Mouse (Mus musculus): ENCODE measurements around the gene Ypel3.
"Not testable (repeated sequence)": the region's sequence is repeated elsewhere in the genome, so short reads cannot be mapped to it uniquely, and the experiment has no call there.

The Ypel3 gene

DNA sequence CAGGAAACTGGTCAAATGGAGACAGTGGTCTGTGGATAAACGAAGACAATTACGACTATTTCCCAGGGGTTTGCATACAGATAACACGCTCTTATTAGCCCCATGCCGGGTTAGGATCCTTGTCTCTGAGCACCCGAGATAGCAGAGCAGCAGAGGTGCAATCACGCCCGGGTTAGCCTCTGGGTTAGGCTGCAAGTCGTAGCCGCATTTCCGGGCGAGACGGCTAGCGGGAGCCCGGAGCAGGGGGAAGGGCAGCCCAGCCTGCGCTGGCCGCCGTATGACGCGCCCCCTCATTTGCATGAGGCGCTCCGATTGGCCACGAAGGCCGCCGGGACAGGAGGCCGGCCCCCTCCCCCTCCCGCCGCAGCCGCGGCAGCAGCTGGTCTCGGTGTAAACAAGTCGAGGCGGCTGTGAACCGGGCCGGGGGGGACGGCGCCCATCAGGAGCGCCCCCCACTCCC, at the start of gene Ypel3:
Ypel3 (plus strand) TSS at position 358 of the 460 bp plus-strand sequence.
- peak; percentile 91 for DNase-seq (ENCODE audit: low spot score)

DNA sequence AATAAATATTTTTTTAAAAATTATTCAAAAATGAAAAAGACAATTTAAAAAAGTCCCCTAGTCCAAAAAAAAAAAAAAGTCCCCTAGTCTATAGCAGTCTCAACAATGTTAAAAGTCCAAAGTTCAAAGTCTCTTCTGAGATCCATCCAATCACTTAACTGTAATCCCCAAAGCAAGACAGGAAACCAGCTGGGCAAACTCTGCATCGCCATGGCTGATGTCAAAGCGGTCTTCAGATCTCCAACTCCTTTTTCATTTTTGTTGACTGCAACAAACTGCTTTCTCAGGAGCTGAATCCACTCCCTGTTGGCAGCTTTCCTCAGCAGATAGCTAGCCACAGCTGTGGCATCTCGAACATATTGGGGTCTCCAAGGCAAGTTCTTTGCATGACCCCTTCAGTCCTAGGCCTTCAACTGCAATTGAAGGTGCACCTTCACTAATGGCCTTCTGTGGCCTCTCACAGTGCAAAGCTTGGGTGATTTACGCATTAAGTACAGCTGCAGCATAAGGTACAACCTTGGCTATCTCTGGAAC, 46.4 kb upstream of the Ypel3 start:
- not testable (repeated sequence) for DNase-seq (ENCODE audit: low spot score)

- no peak for DNase-seq (ENCODE audit: low spot score)
Observed at GRCm38 (mm10) chr7:126736122-126736521, 40.6 kb upstream of the Ypel3 start.

DNA sequence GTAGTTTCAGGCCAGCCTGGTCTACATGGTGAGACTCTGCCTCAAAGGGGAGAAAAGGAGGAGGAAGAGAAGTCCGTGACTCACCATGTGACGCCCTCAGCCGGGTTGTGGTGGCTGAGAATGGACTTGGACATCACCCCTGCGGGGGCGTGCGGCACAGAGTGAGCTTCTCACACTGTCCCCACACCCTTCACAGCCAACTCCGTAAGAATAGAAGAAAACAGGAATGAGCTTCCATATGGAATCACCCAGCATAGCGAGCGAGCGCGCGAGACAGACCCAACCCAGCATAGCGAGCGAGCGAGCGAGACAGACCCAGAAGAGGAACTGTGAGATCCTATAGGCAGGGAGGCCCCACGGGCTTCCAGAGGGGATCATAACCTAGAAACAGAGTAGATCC, 37.2 kb upstream of the Ypel3 start:
- no peak for DNase-seq (ENCODE audit: low spot score)

- no peak for DNase-seq (ENCODE audit: low spot score)
Observed at GRCm38 (mm10) chr7:126740132-126740735, 36.5 kb upstream of the Ypel3 start.

GRCm38 (mm10) chr7:126740977-126741376, 35.8 kb upstream of the Ypel3 start:
- no peak for DNase-seq (ENCODE audit: low spot score)

DNA sequence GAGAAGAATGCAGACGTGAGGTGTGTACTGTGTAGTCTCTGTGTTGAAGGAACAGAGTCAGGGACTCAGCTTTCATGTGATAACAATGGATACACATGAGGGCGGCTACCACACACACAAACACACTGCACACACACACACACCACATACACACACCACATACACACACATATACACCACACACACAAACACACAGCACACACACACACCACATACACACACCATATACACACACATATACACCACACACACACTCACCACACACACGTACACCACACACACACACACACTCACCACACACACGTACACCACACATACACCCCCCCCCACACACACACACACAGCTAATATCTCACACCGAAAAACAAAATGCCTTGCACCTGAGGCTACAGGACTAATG, 35.3 kb upstream of the Ypel3 start:
- no peak for DNase-seq (ENCODE audit: low spot score)

- no peak for DNase-seq (ENCODE audit: low spot score)
Observed at GRCm38 (mm10) chr7:126741964-126742482, 34.7 kb upstream of the Ypel3 start.

DNA sequence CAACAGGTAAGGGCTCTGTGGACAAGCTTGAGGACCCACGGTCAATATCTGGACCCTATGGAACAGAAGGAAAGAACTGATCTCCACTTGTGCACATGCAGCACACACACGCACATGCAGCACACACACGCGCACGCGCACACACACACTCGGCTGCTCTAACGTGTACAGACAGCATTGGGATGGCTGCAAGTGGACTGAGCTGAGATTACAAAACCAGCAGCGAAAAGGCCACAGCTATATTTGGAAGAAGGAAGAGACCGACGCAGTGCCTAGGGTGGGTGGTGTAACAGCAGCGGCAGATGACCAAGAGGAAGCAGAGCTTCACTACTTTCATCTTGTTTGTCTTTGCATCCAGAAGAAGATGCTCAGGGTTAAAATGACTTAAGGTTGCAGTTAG, 30.7 kb upstream of the Ypel3 start:
- no peak for DNase-seq (ENCODE audit: low spot score)

- DNase-seq (ENCODE audit: low spot score): no peak
Observed at GRCm38 (mm10) chr7:126746798-126747197, 30.0 kb upstream of the Ypel3 start.

- DNase-seq (ENCODE audit: low spot score): no peak
Observed at GRCm38 (mm10) chr7:126748824-126749223, 27.9 kb upstream of the Ypel3 start.

DNA sequence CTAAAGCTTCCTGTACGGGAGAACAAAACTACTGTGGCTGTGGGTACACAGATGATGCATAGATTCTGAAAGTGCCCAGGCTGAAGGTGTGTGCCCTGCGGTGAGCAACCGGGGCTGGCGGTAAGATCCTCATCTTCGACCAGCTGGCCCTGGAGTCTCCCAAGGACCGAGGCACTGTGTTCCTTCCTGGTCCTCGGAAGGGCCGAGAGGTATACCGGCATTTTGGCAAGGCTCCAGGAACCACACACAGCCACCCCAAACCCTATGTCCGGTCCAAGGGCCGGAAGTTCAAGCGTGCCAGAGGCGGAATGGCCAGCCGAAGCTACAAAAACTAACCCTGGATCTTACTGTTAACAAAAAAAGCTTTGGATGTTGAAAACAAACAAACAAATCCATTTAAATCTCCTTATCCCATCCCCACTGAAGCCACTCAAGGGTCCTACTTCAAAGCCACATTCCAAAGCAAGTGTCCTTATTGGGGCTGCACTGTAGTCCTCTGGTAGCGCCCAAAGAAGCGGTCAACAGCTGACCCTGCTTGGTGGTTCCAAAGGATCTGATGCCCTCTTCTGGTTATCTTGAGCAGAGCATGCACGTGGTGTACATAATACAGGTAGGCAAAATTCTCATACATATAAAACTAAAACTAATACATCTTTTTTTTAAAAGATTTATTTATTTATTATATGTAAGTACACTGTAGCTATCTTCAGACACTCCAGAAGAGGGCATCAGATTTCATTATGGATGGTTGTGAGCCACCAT, 27.0 kb upstream of the Ypel3 start:
- DNase-seq (ENCODE audit: low spot score): no peak

- DNase-seq (ENCODE audit: low spot score): peak; percentile 95
Observed at GRCm38 (mm10) chr7:126754866-126755265, 21.9 kb upstream of the Ypel3 start.

DNA sequence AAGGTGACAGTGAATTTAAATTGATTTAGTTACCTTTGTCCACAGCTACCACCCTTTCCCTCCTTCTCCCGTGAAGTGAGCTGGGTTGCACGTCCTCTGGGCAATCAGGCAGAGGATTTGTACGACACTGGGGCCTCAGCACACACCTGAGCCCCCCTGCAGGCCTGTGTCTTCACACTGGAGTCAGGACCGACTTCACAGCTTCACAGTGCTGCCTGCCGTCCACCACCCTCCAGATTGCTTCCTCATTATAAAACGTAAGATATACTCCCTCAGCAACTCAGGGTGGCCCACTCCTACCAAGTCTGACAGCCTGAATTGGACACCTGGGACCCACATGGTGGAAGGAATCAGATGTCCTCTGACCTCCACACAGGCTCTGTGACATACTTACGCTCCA, 18.2 kb upstream of the Ypel3 start:
- DNase-seq (ENCODE audit: low spot score): no peak

DNA sequence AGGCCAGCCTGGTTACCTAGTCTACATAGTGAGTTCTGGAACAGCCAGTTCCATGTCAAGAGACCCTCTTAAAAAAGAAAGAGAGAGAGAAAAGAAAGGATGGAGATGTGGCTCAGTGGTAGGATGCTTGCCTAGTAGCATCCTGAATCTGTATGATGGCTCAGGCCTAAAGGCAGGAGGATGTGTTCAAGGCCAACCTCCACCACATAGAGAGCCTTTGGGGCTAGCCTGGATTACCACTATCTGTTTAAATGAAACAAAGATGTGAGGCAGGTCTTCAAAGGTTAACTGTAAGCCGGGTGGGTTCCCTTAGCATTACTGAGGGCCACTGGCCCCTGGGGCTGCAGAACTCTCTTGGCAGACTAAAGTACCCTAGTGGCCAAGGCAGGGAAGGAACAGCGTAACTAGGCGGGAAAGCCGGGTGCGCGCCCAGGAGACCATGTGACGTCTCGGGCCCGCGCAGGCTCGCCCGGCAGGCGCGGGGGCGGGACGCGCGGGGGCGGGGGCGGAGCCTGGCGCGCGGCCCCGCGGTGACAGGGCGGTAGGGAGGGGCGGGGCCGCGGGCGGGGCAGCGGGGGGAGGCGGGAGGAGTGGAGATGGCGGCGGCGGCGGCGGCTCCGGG, 17.6 kb upstream of the Ypel3 start, which contains the start of gene Mapk3:
Mapk3 (plus strand) TSS at position 552 of the 622 bp plus-strand sequence.
- peak; percentile 95 for DNase-seq (ENCODE audit: low spot score)

DNA sequence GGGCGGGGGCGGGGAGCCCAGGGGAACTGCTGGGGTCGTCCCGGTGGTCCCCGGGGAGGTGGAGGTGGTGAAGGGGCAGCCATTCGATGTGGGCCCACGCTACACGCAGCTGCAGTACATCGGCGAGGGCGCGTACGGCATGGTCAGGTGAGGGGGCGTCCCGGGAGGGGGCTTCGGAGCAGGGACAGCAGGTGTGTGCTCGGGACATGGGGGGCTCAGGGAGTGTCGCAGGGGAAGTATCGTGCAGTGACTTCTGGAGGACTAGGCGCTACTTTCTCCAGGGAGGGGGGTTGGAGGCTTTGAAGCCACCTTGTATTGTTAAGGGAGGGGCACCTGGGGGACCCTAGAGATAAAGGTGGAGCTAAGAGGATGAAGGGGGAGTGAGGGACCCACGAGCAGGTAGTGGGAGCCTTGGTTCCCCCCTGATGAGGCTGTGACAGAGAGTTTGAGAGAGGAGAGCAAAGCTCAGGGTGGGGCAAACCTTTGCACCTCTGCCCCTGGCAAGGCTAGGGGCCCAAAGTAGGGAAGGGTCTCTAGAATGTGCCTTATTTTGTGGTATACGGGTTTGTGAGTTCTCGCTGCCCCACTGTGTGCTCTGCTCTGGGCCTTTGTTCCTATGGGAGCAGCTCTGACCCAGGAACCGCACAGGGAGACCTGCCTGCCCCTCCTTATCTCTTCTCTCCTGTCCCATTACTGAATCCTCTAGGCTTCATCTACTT, 16.9 kb upstream of the Ypel3 start:
- DNase-seq (ENCODE audit: low spot score): peak; percentile 6

DNA sequence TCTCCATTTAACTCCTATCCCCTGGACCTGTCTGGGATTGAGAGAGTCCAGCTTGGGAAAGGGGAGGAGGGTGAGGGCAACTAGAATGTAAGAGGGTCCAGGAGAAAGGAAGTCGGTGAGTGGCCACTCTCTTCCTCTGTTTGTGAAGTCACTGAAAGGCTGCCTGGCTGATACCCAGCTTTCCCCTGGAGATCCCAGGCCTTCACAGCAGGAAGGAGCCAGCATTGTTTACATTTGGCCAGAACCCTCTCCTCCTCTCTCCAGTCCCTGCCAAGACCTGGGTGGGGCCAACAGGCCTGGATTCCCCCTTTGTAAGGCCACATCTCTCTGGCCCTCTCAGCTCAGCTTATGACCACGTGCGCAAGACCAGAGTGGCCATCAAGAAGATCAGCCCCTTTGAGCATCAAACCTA, 16.4 kb upstream of the Ypel3 start:
- DNase-seq (ENCODE audit: low spot score): peak; percentile 36

DNA sequence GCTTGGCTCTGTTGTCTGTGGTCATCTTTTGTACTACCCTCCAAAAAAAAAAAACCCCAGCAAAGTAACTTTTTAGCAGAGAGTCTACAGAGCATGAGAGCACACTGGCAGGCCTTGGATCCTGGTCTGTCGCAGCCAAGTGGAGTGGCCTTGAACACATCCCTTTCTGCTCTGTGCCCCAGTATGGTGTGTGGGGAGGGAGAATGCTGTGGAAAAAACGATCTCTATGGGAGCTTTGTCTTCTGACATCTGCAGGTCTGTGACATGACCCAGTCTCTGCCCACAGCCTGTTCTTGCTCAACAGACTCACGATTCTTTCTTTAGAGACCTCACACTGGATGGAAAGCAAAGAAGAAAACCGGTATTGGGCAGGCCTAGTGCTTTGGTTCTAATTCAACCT, 15.8 kb upstream of the Ypel3 start:
- DNase-seq (ENCODE audit: low spot score): no peak

DNA sequence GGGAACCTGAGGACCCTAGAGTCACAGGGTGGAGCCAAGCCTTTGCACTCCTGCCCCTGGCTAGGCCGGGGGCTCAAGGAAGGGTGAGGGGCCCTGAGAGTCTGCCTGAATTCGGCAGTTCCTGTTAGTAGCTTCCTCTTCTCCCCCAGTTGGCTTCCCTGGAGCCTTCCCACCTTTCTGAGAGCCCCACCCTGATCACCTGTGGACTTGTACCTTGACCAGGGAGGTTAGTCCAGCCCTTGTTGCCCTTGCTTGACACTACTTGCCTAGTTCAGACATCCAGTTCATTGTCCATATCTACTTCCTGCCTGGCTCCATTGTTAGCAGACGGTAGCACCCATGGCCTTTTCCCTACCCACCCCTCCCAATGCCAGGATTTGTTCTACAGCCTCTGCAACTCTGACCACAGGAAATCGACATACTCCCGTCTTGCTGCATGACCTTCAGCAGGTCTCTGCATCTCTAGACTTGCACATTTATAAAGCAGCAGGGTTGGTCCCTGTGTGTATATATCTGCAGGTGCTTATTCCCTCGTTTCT, 15.2 kb upstream of the Ypel3 start:
- DNase-seq (ENCODE audit: low spot score): no peak

DNA sequence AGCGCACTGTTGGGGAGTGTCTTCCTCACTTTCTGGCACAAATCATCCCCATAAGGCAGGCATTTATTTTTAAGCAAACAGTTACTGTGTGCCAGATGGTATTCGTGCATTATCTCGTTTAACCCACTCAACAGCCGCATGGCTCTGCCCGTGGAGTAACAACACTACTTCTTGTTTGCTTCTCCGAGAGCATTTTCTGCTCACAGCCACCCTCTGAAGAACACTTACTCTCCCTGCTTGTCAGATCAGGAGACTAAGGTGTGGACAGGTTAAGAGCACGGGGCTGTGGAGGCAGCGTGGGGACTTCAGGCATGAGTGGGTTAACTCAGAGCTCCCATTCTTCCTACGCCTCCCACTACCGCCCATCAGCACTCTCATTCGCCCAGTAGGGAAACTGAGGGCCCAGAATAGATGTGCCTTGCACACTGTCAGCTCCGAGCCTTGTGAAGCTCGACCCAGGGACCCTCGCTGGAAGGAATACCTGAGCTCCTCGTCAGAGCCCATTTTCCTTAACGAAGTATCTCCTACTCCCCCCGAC, 14.2 kb upstream of the Ypel3 start:
- no peak for DNase-seq (ENCODE audit: low spot score)

- no peak for DNase-seq (ENCODE audit: low spot score)
Observed at GRCm38 (mm10) chr7:126765540-126765939, 11.2 kb upstream of the Ypel3 start.
